Mouse (Mus musculus) liver, embryonic 14.5 days (tissue): Measurements from ENCODE around the gene Rbp7.
"Not testable (repeated sequence)": the region's sequence is repeated elsewhere in the genome, so short reads cannot be mapped to it uniquely, and the experiment has no call there.

Experiments used
- CTCF ChIP-seq: IDR thresholded peaks from 2 replicates; pipeline ENCODE4 v1.5.1; 2016; ENCODE audit warnings: antibody characterized with exemption, low read depth, control low read depth
- EP300 ChIP-seq: IDR thresholded peaks from 2 replicates; pipeline ENCODE4 v1.6.1; 2016; ENCODE audit warnings: antibody characterized with exemption, low read depth

DNA sequence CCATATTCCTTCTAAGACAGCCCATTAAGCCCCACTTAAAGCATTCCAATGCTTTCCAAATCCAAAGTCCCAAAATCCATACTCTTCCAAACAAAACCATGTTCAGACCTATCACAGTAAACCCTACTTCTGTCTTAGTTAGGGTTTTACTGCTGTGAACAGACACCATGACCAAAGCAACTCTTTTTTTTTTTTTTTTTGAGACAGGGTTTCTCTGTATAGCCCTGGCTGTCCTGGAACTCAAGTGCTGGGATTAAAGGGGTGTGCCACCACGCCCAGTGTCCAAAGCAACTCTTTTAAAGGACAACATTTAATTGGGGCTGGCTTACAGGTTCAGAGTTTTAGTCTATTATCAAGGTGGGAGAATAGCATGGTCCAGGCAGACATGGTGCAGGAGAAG lies 22.9 kb downstream of the Rbp7 start:
- not testable (repeated sequence) for TF ChIP-seq CTCF, EP300
